Mouse (Mus musculus) hindbrain, embryonic 12.5 days (tissue): ENCODE results near the gene Neurl2. TPM values are rescaled to one million over a fixed set of nuclear protein-coding genes. Genes with fewer than 3 reads are reported as not detected.
"Not testable (repeated sequence)": the region's sequence is repeated elsewhere in the genome, so short reads cannot be mapped to it uniquely, and the experiment has no call there.

Experiments
- ATAC-seq: fragments of 200-750 bp; cut with Nextera tagmentation; 2 replicates; pipeline ENCODE4 v1.8.0; 2017; ENCODE audit warnings: moderate TSS enrichment; ENCODE audit not compliant: low FRiP score
- H3K27ac ChIP-seq: fragments of 300-500 bp; sonication (generic); 2 replicates; pipeline ENCODE4 v1.5.1; 2016; ENCODE audit warnings: mild to moderate bottlenecking
- H3K27me3 ChIP-seq: fragments of 300-500 bp; sonication (generic); 2 replicates; pipeline ENCODE4 v1.6.1; 2016; ENCODE audit warnings: mild to moderate bottlenecking
- H3K36me3 ChIP-seq: fragments of 300-500 bp; sonication (generic); 2 replicates; pipeline ENCODE4 v1.6.1; 2016; ENCODE audit warnings: mild to moderate bottlenecking
- H3K4me1 ChIP-seq: fragments of 300-500 bp; sonication (generic); 2 replicates; pipeline ENCODE4 v1.6.1; 2016
- H3K4me2 ChIP-seq: fragments of 300-500 bp; sonication (generic); replicated peaks from 2 replicates; pipeline ENCODE4 v1.6.1; 2016; ENCODE audit warnings: mild to moderate bottlenecking
- H3K4me3 ChIP-seq: fragments of 300-500 bp; sonication (generic); 2 replicates; pipeline ENCODE4 v1.5.1; 2016; ENCODE audit warnings: mild to moderate bottlenecking
- H3K9ac ChIP-seq: fragments of 300-500 bp; sonication (generic); 2 replicates; pipeline ENCODE4 v1.6.1; 2016; ENCODE audit warnings: mild to moderate bottlenecking, moderate library complexity
- H3K9me3 ChIP-seq: fragments of 300-500 bp; sonication (generic); replicated peaks from 2 replicates; pipeline ENCODE4 v1.6.1; 2016; ENCODE audit warnings: mild to moderate bottlenecking
- WGBS: fragments of 180-500 bp; shearing (Covaris S2); methylation state at CpG from one replicate; pipeline ENCODE4 v1.1.7; 2016; 5-methylcytosine and 5-hydroxymethylcytosine counted together
- polyA plus RNA-seq: library from polyadenylated mRNA; unstranded; fragments of >200 nt; fragmentation: Nextera tagmentation; extraction: Ambion mirVana; gene quantifications from 2 replicates; pipeline ENCODE4 v1.2.1, GENCODE M21; 2016

The Neurl2 gene
- polyA plus RNA-seq, 1 experiment from 2014 or later = 5.5 TPM

GRCm38 (mm10) chr2:164867566-164867965, 34.3 kb upstream of the Neurl2 start:
- 91% methylated on average over 7 of the region's 7 CpGs for WGBS
- no peak for ATAC-seq

GRCm38 (mm10) chr2:164866741-164867551, 33.7 kb upstream of the Neurl2 start:
- 65% methylated on average over 16 of the region's 16 CpGs for WGBS

More at GRCm38 (mm10) chr2:164867566-164867965, 34.3 kb upstream of the Neurl2 start:
- no peak overlapping the region for H3K4me3 ChIP-seq
- H3K9ac ChIP-seq = no peak overlapping the region
- H3K27ac ChIP-seq = no peak overlapping the region
- no peaks in the 10 kb centered on the region for H3K9me3 ChIP-seq
- H3K4me1 ChIP-seq = no peaks in the 10 kb centered on the region
- H3K4me2 ChIP-seq = no peak overlapping the region
- no peaks in the 10 kb centered on the region for H3K27me3 ChIP-seq
- H3K36me3 ChIP-seq = no peaks in the 10 kb centered on the region

GRCm38 (mm10) chr2:164864593-164864992, 31.3 kb upstream of the Neurl2 start:
- Histone ChIP-seq H3K4me1 (peaks cover 8% of the 10 kb centered on the region; the same call in 1 of the 2 replicates), H3K27ac (no peak overlapping the region), H3K36me3 (no peaks in the 10 kb centered on the region), H3K9me3 (no peaks in the 10 kb centered on the region), H3K4me3 (no peak overlapping the region), H3K4me2 (no peak overlapping the region), H3K27me3 (peaks cover 2% of the 10 kb centered on the region; the same call in 1 of the 2 replicates), H3K9ac (no peak overlapping the region)
- ATAC-seq = no peak
- WGBS = 85% methylated on average over 4 of the region's 4 CpGs

More at GRCm38 (mm10) chr2:164866741-164867551, 33.7 kb upstream of the Neurl2 start:
- Histone ChIP-seq H3K36me3 (no peaks in the 10 kb centered on the region), H3K9ac (peak overlapping the region; percentile 18; the same call in 1 of the 2 replicates), H3K27ac (no peak overlapping the region), H3K9me3 (no peaks in the 10 kb centered on the region), H3K27me3 (no peaks in the 10 kb centered on the region), H3K4me1 (peaks cover 6% of the 10 kb centered on the region; the same call in 1 of the 2 replicates), H3K4me3 (no peak overlapping the region), H3K4me2 (no peak overlapping the region)
- ATAC-seq = no peak

- H3K4me2 ChIP-seq, H3K4me3 ChIP-seq, H3K36me3 ChIP-seq, H3K27ac ChIP-seq, H3K9me3 ChIP-seq, H3K9ac ChIP-seq, ATAC-seq, H3K4me1 ChIP-seq, H3K27me3 ChIP-seq: not testable (repeated sequence)
- 88% methylated on average over 9 of the region's 9 CpGs for WGBS
Observed at GRCm38 (mm10) chr2:164863411-164863810, 30.2 kb upstream of the Neurl2 start.

GRCm38 (mm10) chr2:164862179-164862861, 29.1 kb upstream of the Neurl2 start:
- Histone ChIP-seq H3K27ac (no peak overlapping the region), H3K4me3 (no peak overlapping the region), H3K36me3 (no peaks in the 10 kb centered on the region), H3K9me3 (no peaks in the 10 kb centered on the region), H3K4me1 (peaks cover 17% of the 10 kb centered on the region), H3K9ac (no peak overlapping the region), H3K4me2 (no peak overlapping the region), H3K27me3 (peaks cover 14% of the 10 kb centered on the region)
- ATAC-seq = no peak
- 48% methylated on average over 9 of the region's 9 CpGs for WGBS

- H3K27ac ChIP-seq = no peak overlapping the region
- H3K4me3 ChIP-seq = no peak overlapping the region
- peaks cover 30% of the 10 kb centered on the region for H3K4me1 ChIP-seq
- H3K36me3 ChIP-seq = no peaks in the 10 kb centered on the region
- no peaks in the 10 kb centered on the region for H3K9me3 ChIP-seq
- no peak for ATAC-seq
- H3K9ac ChIP-seq = no peak overlapping the region
- H3K27me3 ChIP-seq = peaks cover 26% of the 10 kb centered on the region
- WGBS = 75% methylated on average over 4 of the region's 4 CpGs
- no peak overlapping the region for H3K4me2 ChIP-seq
Observed at GRCm38 (mm10) chr2:164861094-164861493, 27.8 kb upstream of the Neurl2 start.

GRCm38 (mm10) chr2:164859640-164860432, 26.6 kb upstream of the Neurl2 start:
- Histone ChIP-seq H3K27me3 (peaks cover 30% of the 10 kb centered on the region), H3K4me2 (no peak overlapping the region), H3K27ac (no peak overlapping the region), H3K36me3 (no peaks in the 10 kb centered on the region), H3K4me3 (no peak overlapping the region), H3K9me3 (no peaks in the 10 kb centered on the region), H3K4me1 (peaks cover 30% of the 10 kb centered on the region), H3K9ac (no peak overlapping the region)
- WGBS = 50% methylated on average over 9 of the region's 9 CpGs
- no peak for ATAC-seq

- no peak overlapping the region for H3K4me2 ChIP-seq
- H3K9ac ChIP-seq = no peak overlapping the region
- no peak overlapping the region for H3K4me3 ChIP-seq
- H3K27ac ChIP-seq = no peak overlapping the region
- 51% methylated on average over 2 of the region's 2 CpGs for WGBS
- H3K4me1 ChIP-seq = peaks cover 30% of the 10 kb centered on the region
- no peak for ATAC-seq
- H3K9me3 ChIP-seq = no peaks in the 10 kb centered on the region
- no peaks in the 10 kb centered on the region for H3K36me3 ChIP-seq
- H3K27me3 ChIP-seq = peaks cover 32% of the 10 kb centered on the region
Observed at GRCm38 (mm10) chr2:164859155-164859554, 25.9 kb upstream of the Neurl2 start.

GRCm38 (mm10) chr2:164857842-164858553, 24.7 kb upstream of the Neurl2 start:
- peak overlapping the region; percentile 90 for H3K4me2 ChIP-seq
- peaks cover 30% of the 10 kb centered on the region for H3K4me1 ChIP-seq
- H3K27ac ChIP-seq = no peak overlapping the region
- H3K9ac ChIP-seq = peak overlapping the region; percentile 52
- peaks cover 34% of the 10 kb centered on the region for H3K27me3 ChIP-seq
- peak; percentile 24; the same call in 1 of the 2 replicates for ATAC-seq
- no peaks in the 10 kb centered on the region for H3K9me3 ChIP-seq
- WGBS = under 1% methylated on average over 19 of the region's 19 CpGs
- no peaks in the 10 kb centered on the region for H3K36me3 ChIP-seq
- peak overlapping the region; percentile 42 for H3K4me3 ChIP-seq

GRCm38 (mm10) chr2:164857101-164857821, 24.0 kb upstream of the Neurl2 start, which contains the start of gene Pltp:
Gene Pltp (minus strand): TSS chr2:164857711.
- peak within 1 kb of the TSS; percentile 90 for H3K4me2 ChIP-seq
- peaks cover 34% of the 10 kb centered on the region for H3K27me3 ChIP-seq
- peak; percentile 85 for ATAC-seq
- H3K36me3 ChIP-seq = no peaks in the 10 kb centered on the region
- peak within 1 kb of the TSS; percentile 42 for H3K4me3 ChIP-seq
- WGBS = under 1% methylated on average over 44 of the region's 47 CpGs
- peaks cover 27% of the 10 kb centered on the region for H3K4me1 ChIP-seq
- H3K27ac ChIP-seq = peak within 1 kb of the TSS; percentile 41; the same call in 1 of the 2 replicates
- H3K9me3 ChIP-seq = no peaks in the 10 kb centered on the region
- peak within 1 kb of the TSS; percentile 52 for H3K9ac ChIP-seq
